Mouse (Mus musculus) forebrain, embryonic 13.5 days (tissue): ENCODE data around the gene Itih4. TPM values are rescaled to one million over a fixed set of nuclear protein-coding genes. Genes with fewer than 3 reads are reported as not detected.

Experiments used
- ATAC-seq: fragments of 200-750 bp; cut with Nextera tagmentation; 2 replicates; pipeline ENCODE4 v1.8.0; 2017
- H3K27ac ChIP-seq: fragments of 300-500 bp; sonication (generic); 2 replicates; pipeline ENCODE4 v1.5.1; 2015; ENCODE audit warnings: inconsistent platforms, mild to moderate bottlenecking, moderate library complexity
- H3K27me3 ChIP-seq: fragments of 300-500 bp; sonication (generic); 2 replicates; pipeline ENCODE4 v1.6.1; 2015; ENCODE audit warnings: mild to moderate bottlenecking, inconsistent platforms
- H3K36me3 ChIP-seq: fragments of 300-500 bp; sonication (generic); 2 replicates; pipeline ENCODE4 v1.6.1; 2015; ENCODE audit warnings: mild to moderate bottlenecking, inconsistent platforms; ENCODE audit not compliant: poor library complexity, severe bottlenecking
- H3K4me1 ChIP-seq: fragments of 300-500 bp; sonication (generic); 2 replicates; pipeline ENCODE4 v1.6.1; 2015; ENCODE audit warnings: inconsistent platforms
- H3K4me2 ChIP-seq: fragments of 300-500 bp; sonication (generic); 2 replicates; pipeline ENCODE4 v1.6.1; 2015; ENCODE audit warnings: inconsistent platforms, mild to moderate bottlenecking, moderate library complexity
- H3K4me3 ChIP-seq: fragments of 300-500 bp; sonication (generic); 2 replicates; pipeline ENCODE4 v1.5.1; 2015; ENCODE audit warnings: mild to moderate bottlenecking, inconsistent platforms
- H3K9ac ChIP-seq: fragments of 300-500 bp; sonication (generic); 2 replicates; pipeline ENCODE4 v1.6.1; 2015; ENCODE audit warnings: mild to moderate bottlenecking, inconsistent platforms
- H3K9me3 ChIP-seq: fragments of 300-500 bp; sonication (generic); replicated peaks from 2 replicates; pipeline ENCODE4 v1.6.1; 2016; ENCODE audit warnings: inconsistent platforms
- WGBS: fragments of 180-500 bp; shearing (Covaris S2); methylation state at CpG from one replicate; pipeline ENCODE4 v1.1.7; 2015; 5-methylcytosine and 5-hydroxymethylcytosine counted together
- polyA plus RNA-seq: library from polyadenylated mRNA; unstranded; fragments of >200 nt; fragmentation: Nextera tagmentation; extraction: Ambion mirVana; gene quantifications from 2 replicates; pipeline ENCODE4 v1.2.1, GENCODE M21; 2015

Gene Itih4
- 0.16 TPM in 1 of 2 replicates, not detected in the other for polyA plus RNA-seq

- Histone ChIP-seq H3K4me2 (no peak within 1 kb of the TSS), H3K4me1 (no peaks in the 10 kb centered on the region), H3K9me3 (no peaks in the 10 kb centered on the region), H3K36me3 (no peaks in the 10 kb centered on the region), H3K4me3 (no peak within 1 kb of the TSS), H3K27ac (no peak within 1 kb of the TSS), H3K9ac (no peak within 1 kb of the TSS), H3K27me3 (no peaks in the 10 kb centered on the region)
- no peak for ATAC-seq
- 93% methylated on average over 3 of the region's 3 CpGs for WGBS
Observed at GRCm38 (mm10) chr14:30886204-30886603, at the start of gene Itih4. Gene Itih4, plus strand, starts transcription at chr14:30886476.

GRCm38 (mm10) chr14:30837416-30837996, 48.8 kb upstream of the Itih4 start:
- Histone ChIP-seq H3K9me3 (no peaks in the 10 kb centered on the region), H3K4me1 (no peaks in the 10 kb centered on the region), H3K9ac (no peak overlapping the region), H3K27me3 (no peaks in the 10 kb centered on the region), H3K36me3 (peaks cover 20% of the 10 kb centered on the region), H3K4me3 (no peak overlapping the region), H3K4me2 (no peak overlapping the region), H3K27ac (no peak overlapping the region)
- no peak for ATAC-seq
- WGBS, result 96% methylated on average over 14 of the region's 14 CpGs

- Histone ChIP-seq H3K9ac (no peak overlapping the region), H3K4me2 (no peak overlapping the region), H3K27ac (no peak overlapping the region), H3K4me1 (no peaks in the 10 kb centered on the region), H3K36me3 (peaks cover 7% of the 10 kb centered on the region; the same call in 1 of the 2 replicates), H3K4me3 (no peak overlapping the region), H3K9me3 (no peaks in the 10 kb centered on the region), H3K27me3 (no peaks in the 10 kb centered on the region)
- ATAC-seq, result no peak
- WGBS, result 90% methylated on average over 3 of the region's 3 CpGs
Observed at GRCm38 (mm10) chr14:30843701-30844100, 42.6 kb upstream of the Itih4 start.

- no peaks in the 10 kb centered on the region for H3K9me3 ChIP-seq
- no peak overlapping the region for H3K4me3 ChIP-seq
- 92% methylated on average over 5 of the region's 5 CpGs for WGBS
- no peaks in the 10 kb centered on the region for H3K4me1 ChIP-seq
- no peak overlapping the region for H3K9ac ChIP-seq
- no peak overlapping the region for H3K27ac ChIP-seq
- no peak overlapping the region for H3K4me2 ChIP-seq
- peaks cover 4% of the 10 kb centered on the region; the same call in 1 of the 2 replicates for H3K36me3 ChIP-seq
- H3K27me3 ChIP-seq, result no peaks in the 10 kb centered on the region
- no peak for ATAC-seq
Observed at GRCm38 (mm10) chr14:30850504-30850903, 35.8 kb upstream of the Itih4 start.

- Histone ChIP-seq H3K27ac (no peak overlapping the region), H3K27me3 (no peaks in the 10 kb centered on the region), H3K4me3 (no peak overlapping the region), H3K4me1 (no peaks in the 10 kb centered on the region), H3K4me2 (no peak overlapping the region), H3K9me3 (no peaks in the 10 kb centered on the region), H3K9ac (no peak overlapping the region), H3K36me3 (peaks cover 4% of the 10 kb centered on the region; the same call in 1 of the 2 replicates)
- 96% methylated on average over 5 of the region's 5 CpGs for WGBS
- no peak for ATAC-seq
Observed at GRCm38 (mm10) chr14:30852325-30852724, 34.0 kb upstream of the Itih4 start.

- H3K27me3 ChIP-seq, result no peaks in the 10 kb centered on the region
- no peaks in the 10 kb centered on the region for H3K9me3 ChIP-seq
- peaks cover 4% of the 10 kb centered on the region; the same call in 1 of the 2 replicates for H3K36me3 ChIP-seq
- ATAC-seq, result no peak
- H3K4me2 ChIP-seq, result no peak overlapping the region
- H3K9ac ChIP-seq, result no peak overlapping the region
- no peak overlapping the region for H3K4me3 ChIP-seq
- no peak overlapping the region for H3K27ac ChIP-seq
- H3K4me1 ChIP-seq, result no peaks in the 10 kb centered on the region
- WGBS, result 92% methylated on average over 3 of the region's 3 CpGs
Observed at GRCm38 (mm10) chr14:30855316-30855715, 31.0 kb upstream of the Itih4 start.

- no peak for ATAC-seq
- Histone ChIP-seq H3K9me3 (no peaks in the 10 kb centered on the region), H3K27me3 (no peaks in the 10 kb centered on the region), H3K4me2 (no peak overlapping the region), H3K4me3 (no peak overlapping the region), H3K27ac (no peak overlapping the region), H3K9ac (no peak overlapping the region), H3K4me1 (no peaks in the 10 kb centered on the region), H3K36me3 (no peaks in the 10 kb centered on the region)
- 88% methylated on average over 10 of the region's 10 CpGs for WGBS
Observed at GRCm38 (mm10) chr14:30856885-30857507, 29.3 kb upstream of the Itih4 start.

GRCm38 (mm10) chr14:30857990-30858389, 28.3 kb upstream of the Itih4 start:
- no peaks in the 10 kb centered on the region for H3K9me3 ChIP-seq
- ATAC-seq, result no peak
- no peak overlapping the region for H3K9ac ChIP-seq
- no peaks in the 10 kb centered on the region for H3K36me3 ChIP-seq
- no peaks in the 10 kb centered on the region for H3K27me3 ChIP-seq
- no peak overlapping the region for H3K27ac ChIP-seq
- WGBS, result 80% methylated on average over 4 of the region's 4 CpGs
- H3K4me1 ChIP-seq, result no peaks in the 10 kb centered on the region
- H3K4me2 ChIP-seq, result no peak overlapping the region
- no peak overlapping the region for H3K4me3 ChIP-seq

GRCm38 (mm10) chr14:30861421-30862125, 24.7 kb upstream of the Itih4 start:
- ATAC-seq, result no peak
- no peaks in the 10 kb centered on the region for H3K27me3 ChIP-seq
- H3K9ac ChIP-seq, result no peak overlapping the region
- 84% methylated on average over 16 of the region's 16 CpGs for WGBS
- no peak overlapping the region for H3K4me2 ChIP-seq
- H3K9me3 ChIP-seq, result no peaks in the 10 kb centered on the region
- H3K27ac ChIP-seq, result no peak overlapping the region
- H3K4me1 ChIP-seq, result no peaks in the 10 kb centered on the region
- H3K4me3 ChIP-seq, result no peak overlapping the region
- peaks cover 13% of the 10 kb centered on the region; the same call in 1 of the 2 replicates for H3K36me3 ChIP-seq

- WGBS, result 93% methylated on average over 9 of the region's 9 CpGs
- ATAC-seq, result no peak
Observed at GRCm38 (mm10) chr14:30862368-30862767, 23.9 kb upstream of the Itih4 start.

GRCm38 (mm10) chr14:30865311-30865710, 21.0 kb upstream of the Itih4 start:
- no peaks in the 10 kb centered on the region for H3K9me3 ChIP-seq
- H3K36me3 ChIP-seq, result peaks cover 22% of the 10 kb centered on the region; the same call in 1 of the 2 replicates
- no peaks in the 10 kb centered on the region for H3K4me1 ChIP-seq
- no peak overlapping the region for H3K4me3 ChIP-seq
- no peak for ATAC-seq
- H3K4me2 ChIP-seq, result no peak overlapping the region
- H3K9ac ChIP-seq, result no peak overlapping the region
- no peak overlapping the region for H3K27ac ChIP-seq
- 60% methylated on average over 3 of the region's 3 CpGs for WGBS
- no peaks in the 10 kb centered on the region for H3K27me3 ChIP-seq

More at GRCm38 (mm10) chr14:30862368-30862767, 23.9 kb upstream of the Itih4 start:
- H3K27ac ChIP-seq, result no peak overlapping the region
- no peak overlapping the region for H3K9ac ChIP-seq
- H3K9me3 ChIP-seq, result no peaks in the 10 kb centered on the region
- no peak overlapping the region for H3K4me3 ChIP-seq
- peaks cover 16% of the 10 kb centered on the region; the same call in 1 of the 2 replicates for H3K36me3 ChIP-seq
- H3K4me2 ChIP-seq, result no peak overlapping the region
- H3K4me1 ChIP-seq, result no peaks in the 10 kb centered on the region
- H3K27me3 ChIP-seq, result no peaks in the 10 kb centered on the region

- ATAC-seq, result no peak
- no peak overlapping the region for H3K9ac ChIP-seq
- WGBS, result 32% methylated on average over 5 of the region's 5 CpGs
- H3K36me3 ChIP-seq, result peaks cover 31% of the 10 kb centered on the region; the same call in 1 of the 2 replicates
- H3K9me3 ChIP-seq, result no peaks in the 10 kb centered on the region
- H3K4me3 ChIP-seq, result no peak overlapping the region
- H3K4me2 ChIP-seq, result no peak overlapping the region
- no peak overlapping the region for H3K27ac ChIP-seq
- H3K4me1 ChIP-seq, result no peaks in the 10 kb centered on the region
- no peaks in the 10 kb centered on the region for H3K27me3 ChIP-seq
Observed at GRCm38 (mm10) chr14:30867042-30867441, 19.2 kb upstream of the Itih4 start.
